Mouse (Mus musculus) lung, postnatal 36 days (tissue): Measurements from ENCODE around the gene Pds5b.
"Not testable (repeated sequence)": the region's sequence is repeated elsewhere in the genome, so short reads cannot be mapped to it uniquely, and the experiment has no call there.

ENCODE experiments used
- DNase-seq: peaks from one replicate; pipeline ENCODE4 v3.0.0; 2022; ENCODE audit warnings: mixed read lengths

Pds5b gene

GRCm38 (mm10) chr5:150673153-150673835 lies at the start of gene Pds5b:
Gene Pds5b (plus strand): TSS chr5:150673739.
- DNase-seq, result peak; percentile 94

- DNase-seq, result no peak
Measured at GRCm38 (mm10) chr5:150625528-150625927, 48.0 kb upstream of the Pds5b start.

GRCm38 (mm10) chr5:150629272-150629671 lies 44.3 kb upstream of the Pds5b start:
- DNase-seq, result no peak

- no peak for DNase-seq
Measured at GRCm38 (mm10) chr5:150629692-150630091, 43.8 kb upstream of the Pds5b start.

- DNase-seq, result no peak
Measured at GRCm38 (mm10) chr5:150641440-150641839, 32.1 kb upstream of the Pds5b start.

GRCm38 (mm10) chr5:150643390-150643789 lies 30.1 kb upstream of the Pds5b start:
- not testable (repeated sequence) for DNase-seq

- no peak for DNase-seq
Measured at GRCm38 (mm10) chr5:150644926-150645325, 28.6 kb upstream of the Pds5b start.

- DNase-seq, result no peak
Measured at GRCm38 (mm10) chr5:150652578-150652977, 21.0 kb upstream of the Pds5b start.

GRCm38 (mm10) chr5:150654548-150654947 lies 19.0 kb upstream of the Pds5b start:
- no peak for DNase-seq

- not testable (repeated sequence) for DNase-seq
Measured at GRCm38 (mm10) chr5:150659425-150659824, 14.1 kb upstream of the Pds5b start.

GRCm38 (mm10) chr5:150660296-150660695 lies 13.2 kb upstream of the Pds5b start:
- not testable (repeated sequence) for DNase-seq

- DNase-seq, result not testable (repeated sequence)
Measured at GRCm38 (mm10) chr5:150663926-150664325, 9.6 kb upstream of the Pds5b start.

- DNase-seq, result no peak
Measured at GRCm38 (mm10) chr5:150664794-150665131, 8.8 kb upstream of the Pds5b start.

GRCm38 (mm10) chr5:150665132-150665954 lies 8.2 kb upstream of the Pds5b start:
- peak; percentile 99 for DNase-seq

- not testable (repeated sequence) for DNase-seq
Measured at GRCm38 (mm10) chr5:150666133-150666739, 7.3 kb upstream of the Pds5b start, which contains the start of gene N4bp2l2. Gene N4bp2l2 (minus strand): TSS chr5:150666183.

GRCm38 (mm10) chr5:150668731-150669130 lies 4.8 kb upstream of the Pds5b start:
- no peak for DNase-seq

GRCm38 (mm10) chr5:150672343-150672742 lies 1.2 kb upstream of the Pds5b start:
- DNase-seq, result no peak

- DNase-seq, result peak; percentile 30
Measured at GRCm38 (mm10) chr5:150673880-150674621, 512 bp downstream of the Pds5b start.

- DNase-seq, result peak; percentile 19
Measured at GRCm38 (mm10) chr5:150674866-150675265, 1.3 kb downstream of the Pds5b start.

GRCm38 (mm10) chr5:150682862-150683261 lies 9.3 kb downstream of the Pds5b start:
- DNase-seq, result not testable (repeated sequence)

GRCm38 (mm10) chr5:150690685-150691084 lies 17.1 kb downstream of the Pds5b start:
- no peak for DNase-seq

- no peak for DNase-seq
Measured at GRCm38 (mm10) chr5:150693277-150693676, 19.7 kb downstream of the Pds5b start.

GRCm38 (mm10) chr5:150702714-150703113 lies 29.2 kb downstream of the Pds5b start:
- peak; percentile 87 for DNase-seq
